Mouse (Mus musculus) limb, embryonic 11.5 days (tissue): Measurements from ENCODE around the gene Phf12. TPM values are rescaled to one million over a fixed set of nuclear protein-coding genes. Genes with fewer than 3 reads are reported as not detected.

Experiments used
- ATAC-seq: fragments of 200-750 bp; cut with Nextera tagmentation; 2 replicates; pipeline ENCODE4 v1.8.0; 2017; ENCODE audit warnings: low read depth; ENCODE audit not compliant: insufficient number of reproducible peaks, low FRiP score, low TSS enrichment
- DNase-seq: peaks from one replicate; pipeline ENCODE4 v3.0.0-alpha.2; 2015; ENCODE audit warnings: low spot score
- H3K27ac ChIP-seq: fragments of 300-500 bp; sonication (generic); replicated peaks from 2 replicates; pipeline ENCODE4 v1.5.1; 2014; ENCODE audit warnings: low read depth, mild to moderate bottlenecking, low read length
- H3K27me3 ChIP-seq: fragments of 300-500 bp; sonication (generic); 2 replicates; pipeline ENCODE4 v1.6.1; 2014; ENCODE audit warnings: mild to moderate bottlenecking, low read length, mixed read lengths; ENCODE audit not compliant: control insufficient read depth, insufficient read depth
- H3K36me3 ChIP-seq: fragments of 300-500 bp; sonication (generic); 2 replicates; pipeline ENCODE4 v1.6.1; 2014; ENCODE audit warnings: mild to moderate bottlenecking, low read length, moderate library complexity, mixed read lengths; ENCODE audit not compliant: control insufficient read depth, insufficient read depth
- H3K4me1 ChIP-seq: fragments of 300-500 bp; sonication (generic); 2 replicates; pipeline ENCODE4 v1.6.1; 2014; ENCODE audit warnings: low read length, mixed read lengths; ENCODE audit not compliant: control insufficient read depth, insufficient read depth
- H3K4me2 ChIP-seq: fragments of 300-500 bp; sonication (generic); 2 replicates; pipeline ENCODE4 v1.6.1; 2014; ENCODE audit warnings: low read depth, mild to moderate bottlenecking, moderate library complexity; ENCODE audit not compliant: severe bottlenecking
- H3K4me3 ChIP-seq: fragments of 300-500 bp; sonication (generic); 2 replicates; pipeline ENCODE4 v1.5.1; 2014; ENCODE audit warnings: low read depth, low read length
- H3K9ac ChIP-seq: fragments of 300-500 bp; sonication (generic); 2 replicates; pipeline ENCODE4 v1.6.1; 2014; ENCODE audit warnings: mild to moderate bottlenecking, low read length
- H3K9me3 ChIP-seq: fragments of 300-500 bp; sonication (generic); 2 replicates; pipeline ENCODE4 v1.6.1; 2016; ENCODE audit warnings: low read length; ENCODE audit not compliant: control insufficient read depth
- WGBS: fragments of 180-500 bp; shearing (Covaris S2); extraction: QIAGEN DNeasy Blood & Tissue Kit; methylation state at CpG from one replicate; pipeline ENCODE4 v1.1.7; 2014; 5-methylcytosine and 5-hydroxymethylcytosine counted together
- polyA plus RNA-seq: library from polyadenylated mRNA; unstranded; fragments of >200 nt; fragmentation: Nextera tagmentation; extraction: Ambion mirVana; gene quantifications from 2 replicates; pipeline ENCODE4 v1.2.1, GENCODE M21; 2014

The Phf12 gene
- polyA plus RNA-seq, 1 experiment from 2014 or later, result 19.6 TPM

GRCm38 (mm10) chr11:77985541-77986065 lies 3.0 kb downstream of the Phf12 start:
- Histone ChIP-seq H3K36me3 (peaks cover 3% of the 10 kb centered on the region; the same call in 1 of the 2 replicates), H3K4me2 (peak overlapping the region; percentile 74; the same call in 1 of the 2 replicates), H3K27me3 (no peaks in the 10 kb centered on the region), H3K9ac (no peak overlapping the region), H3K27ac (no peak overlapping the region), H3K4me1 (0 out of 2 replicates have a peak, but pooled peaks cover 4% of the 10 kb centered on the region), H3K4me3 (peak overlapping the region; percentile 99; the same call in 1 of the 2 replicates), H3K9me3 (no peaks in the 10 kb centered on the region)
- no peak for DNase-seq
- 83% methylated on average over 3 of the region's 3 CpGs for WGBS
- no peak for ATAC-seq

- no peak for ATAC-seq
- no peaks in the 10 kb centered on the region for H3K27me3 ChIP-seq
- no peak overlapping the region for H3K4me3 ChIP-seq
- no peak for DNase-seq
- 94% methylated on average over 13 of the region's 13 CpGs for WGBS
- 0 out of 2 replicates have a peak, but pooled peaks cover 4% of the 10 kb centered on the region for H3K4me1 ChIP-seq
- H3K4me2 ChIP-seq, result no peak overlapping the region
- H3K27ac ChIP-seq, result no peak overlapping the region
- no peaks in the 10 kb centered on the region for H3K9me3 ChIP-seq
- no peak overlapping the region for H3K9ac ChIP-seq
- peaks cover 3% of the 10 kb centered on the region; the same call in 1 of the 2 replicates for H3K36me3 ChIP-seq
Observed at GRCm38 (mm10) chr11:77989071-77989690, 6.6 kb downstream of the Phf12 start.

GRCm38 (mm10) chr11:77995556-77995955 lies 13.0 kb downstream of the Phf12 start:
- no peak overlapping the region for H3K27ac ChIP-seq
- ATAC-seq, result no peak
- no peaks in the 10 kb centered on the region for H3K9me3 ChIP-seq
- no peaks in the 10 kb centered on the region for H3K27me3 ChIP-seq
- no peak overlapping the region for H3K9ac ChIP-seq
- no peaks in the 10 kb centered on the region for H3K4me1 ChIP-seq
- H3K36me3 ChIP-seq, result peaks cover 5% of the 10 kb centered on the region; the same call in 1 of the 2 replicates
- WGBS, result 71% methylated on average over 1 of the region's 1 CpGs
- no peak overlapping the region for H3K4me3 ChIP-seq
- H3K4me2 ChIP-seq, result no peak overlapping the region
- DNase-seq, result no peak

GRCm38 (mm10) chr11:78006446-78006845 lies 23.9 kb downstream of the Phf12 start:
- H3K4me1 ChIP-seq, result no peaks in the 10 kb centered on the region
- no peak for DNase-seq
- peaks cover 39% of the 10 kb centered on the region for H3K36me3 ChIP-seq
- H3K9me3 ChIP-seq, result no peaks in the 10 kb centered on the region
- no peak overlapping the region for H3K4me3 ChIP-seq
- H3K9ac ChIP-seq, result no peak overlapping the region
- WGBS, result 97% methylated on average over 5 of the region's 5 CpGs
- H3K4me2 ChIP-seq, result no peak overlapping the region
- no peak overlapping the region for H3K27ac ChIP-seq
- H3K27me3 ChIP-seq, result no peaks in the 10 kb centered on the region
- no peak for ATAC-seq

GRCm38 (mm10) chr11:78019676-78020075 lies 37.1 kb downstream of the Phf12 start:
- H3K27me3 ChIP-seq, result no peaks in the 10 kb centered on the region
- no peaks in the 10 kb centered on the region for H3K4me1 ChIP-seq
- peaks cover 48% of the 10 kb centered on the region for H3K36me3 ChIP-seq
- 28% methylated on average over 4 of the region's 4 CpGs for WGBS
- ATAC-seq (no peak), DNase-seq (peak; percentile 88)
- H3K4me3 ChIP-seq, result no peak overlapping the region
- no peaks in the 10 kb centered on the region for H3K9me3 ChIP-seq
- H3K4me2 ChIP-seq, result no peak overlapping the region
- no peak overlapping the region for H3K27ac ChIP-seq
- no peak overlapping the region for H3K9ac ChIP-seq

GRCm38 (mm10) chr11:78023607-78024006 lies 41.1 kb downstream of the Phf12 start:
- Histone ChIP-seq H3K27ac (no peak overlapping the region), H3K4me3 (no peak overlapping the region), H3K27me3 (no peaks in the 10 kb centered on the region), H3K9me3 (no peaks in the 10 kb centered on the region), H3K9ac (no peak overlapping the region), H3K36me3 (peaks cover 48% of the 10 kb centered on the region), H3K4me1 (no peaks in the 10 kb centered on the region), H3K4me2 (no peak overlapping the region)
- DNase-seq, result peak; percentile 57
- ATAC-seq, result no peak
- WGBS, result 86% methylated on average over 8 of the region's 8 CpGs

GRCm38 (mm10) chr11:78029240-78029639 lies 46.7 kb downstream of the Phf12 start:
- H3K27ac ChIP-seq, result no peak overlapping the region

GRCm38 (mm10) chr11:78030600-78030999 lies 48.0 kb downstream of the Phf12 start:
- H3K36me3 ChIP-seq, result peaks cover 23% of the 10 kb centered on the region

More at GRCm38 (mm10) chr11:78029240-78029639, 46.7 kb downstream of the Phf12 start:
- no peaks in the 10 kb centered on the region for H3K9me3 ChIP-seq
- peaks cover 29% of the 10 kb centered on the region for H3K36me3 ChIP-seq
- DNase-seq (no peak), ATAC-seq (no peak)
- H3K9ac ChIP-seq, result no peak overlapping the region
- peaks cover 4% of the 10 kb centered on the region; the same call in 1 of the 2 replicates for H3K4me1 ChIP-seq
- 87% methylated on average over 8 of the region's 8 CpGs for WGBS
- no peak overlapping the region for H3K4me2 ChIP-seq
- no peak overlapping the region for H3K4me3 ChIP-seq
- H3K27me3 ChIP-seq, result no peaks in the 10 kb centered on the region

More at GRCm38 (mm10) chr11:78030600-78030999, 48.0 kb downstream of the Phf12 start:
- 63% methylated on average over 2 of the region's 2 CpGs for WGBS
- no peak for DNase-seq
- no peaks in the 10 kb centered on the region for H3K9me3 ChIP-seq
- peaks cover 4% of the 10 kb centered on the region; the same call in 1 of the 2 replicates for H3K4me1 ChIP-seq
- H3K4me2 ChIP-seq, result no peak overlapping the region
- ATAC-seq, result no peak
- no peak overlapping the region for H3K9ac ChIP-seq
- no peaks in the 10 kb centered on the region for H3K27me3 ChIP-seq
- no peak overlapping the region for H3K27ac ChIP-seq
- no peak overlapping the region for H3K4me3 ChIP-seq
